Mouse (Mus musculus): ENCODE results near the gene Anxa4. TPM values are rescaled to one million over a fixed set of nuclear protein-coding genes. Genes with fewer than 3 reads are reported as not detected.
A peak's percentile ranks its signal among the peaks of the same experiment; 100 is the strongest.

Gene Anxa4
- polyA plus RNA-seq, 1 experiment from 2014 or later, result 345 TPM

- Histone ChIP-seq H3K36me3 (no peaks in the 10 kb centered on the region), H3K4me3 (replicated peaks) (no peak overlapping the region), H3K9me3 (no peaks in the 10 kb centered on the region), H3K27me3 (replicated peaks) (peaks cover 4% of the 10 kb centered on the region; the same call in 1 of the 2 replicates), H3K27ac (no peak overlapping the region), H3K9ac (no peak overlapping the region), H3K4me2 (replicated peaks) (no peak overlapping the region), H3K4me1 (replicated peaks) (0 out of 2 replicates have a peak, but pooled peaks cover 5% of the 10 kb centered on the region)
- WGBS, result 66% methylated on average over 7 of the region's 7 CpGs
- no peak for ATAC-seq
Observed at GRCm38 (mm10) chr6:86820690-86821089, 27.3 kb upstream of the Anxa4 start.

- Histone ChIP-seq H3K9me3 (no peaks in the 10 kb centered on the region), H3K36me3 (no peaks in the 10 kb centered on the region), H3K4me2 (replicated peaks) (no peak overlapping the region), H3K9ac (no peak overlapping the region), H3K27me3 (replicated peaks) (peaks cover 4% of the 10 kb centered on the region; the same call in 1 of the 2 replicates), H3K4me1 (replicated peaks) (0 out of 2 replicates have a peak, but pooled peaks cover 10% of the 10 kb centered on the region), H3K27ac (no peak overlapping the region), H3K4me3 (replicated peaks) (no peak overlapping the region)
- 84% methylated on average over 5 of the region's 5 CpGs for WGBS
- no peak for ATAC-seq
Observed at GRCm38 (mm10) chr6:86819926-86820325, 26.5 kb upstream of the Anxa4 start.

DNA sequence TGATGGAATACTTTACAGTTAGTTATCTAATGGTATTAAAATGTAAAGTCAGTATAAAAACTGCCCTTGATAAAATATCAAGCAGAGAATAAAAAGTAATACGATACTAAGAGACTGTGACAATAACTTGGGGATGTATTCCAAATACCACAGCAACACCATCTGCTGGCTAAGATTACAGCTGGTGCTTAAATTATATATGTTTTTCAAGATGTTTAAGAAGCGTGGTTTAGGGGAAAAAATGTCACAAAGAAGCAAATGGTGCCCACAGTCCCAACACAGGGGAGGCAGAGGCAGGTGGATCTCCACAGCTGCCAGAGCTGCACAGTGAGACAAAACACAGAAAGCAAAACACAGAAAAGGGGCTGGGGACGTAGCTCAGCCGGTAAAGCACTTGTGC lies 25.5 kb upstream of the Anxa4 start:
- Histone ChIP-seq H3K27me3 (replicated peaks) (peaks cover 4% of the 10 kb centered on the region; the same call in 1 of the 2 replicates), H3K4me1 (replicated peaks) (0 out of 2 replicates have a peak, but pooled peaks cover 10% of the 10 kb centered on the region), H3K27ac (no peak overlapping the region), H3K4me3 (replicated peaks) (no peak overlapping the region), H3K4me2 (replicated peaks) (no peak overlapping the region), H3K36me3 (no peaks in the 10 kb centered on the region), H3K9me3 (no peaks in the 10 kb centered on the region), H3K9ac (no peak overlapping the region)
- 70% methylated on average over 4 of the region's 4 CpGs for WGBS
- no peak for ATAC-seq

GRCm38 (mm10) chr6:86816586-86816985 lies 23.2 kb upstream of the Anxa4 start:
- Histone ChIP-seq H3K4me1 (replicated peaks) (0 out of 2 replicates have a peak, but pooled peaks cover 6% of the 10 kb centered on the region), H3K4me2 (replicated peaks) (no peak overlapping the region), H3K27me3 (replicated peaks) (no peaks in the 10 kb centered on the region), H3K9me3 (no peaks in the 10 kb centered on the region), H3K9ac (no peak overlapping the region), H3K36me3 (no peaks in the 10 kb centered on the region), H3K4me3 (replicated peaks) (no peak overlapping the region), H3K27ac (no peak overlapping the region)
- 22% methylated on average over 8 of the region's 8 CpGs for WGBS
- ATAC-seq, result 0 out of 2 replicates have a peak, but pooled peaks have one; percentile 43

GRCm38 (mm10) chr6:86815436-86815835 lies 22.1 kb upstream of the Anxa4 start:
- Histone ChIP-seq H3K4me2 (replicated peaks) (peak overlapping the region; percentile 37), H3K27ac (no peak overlapping the region), H3K9ac (no peak overlapping the region), H3K4me3 (replicated peaks) (no peak overlapping the region), H3K4me1 (replicated peaks) (0 out of 2 replicates have a peak, but pooled peaks cover 6% of the 10 kb centered on the region), H3K27me3 (replicated peaks) (no peaks in the 10 kb centered on the region), H3K36me3 (no peaks in the 10 kb centered on the region), H3K9me3 (no peaks in the 10 kb centered on the region)
- ATAC-seq, result no peak
- 11% methylated on average over 7 of the region's 7 CpGs for WGBS

DNA sequence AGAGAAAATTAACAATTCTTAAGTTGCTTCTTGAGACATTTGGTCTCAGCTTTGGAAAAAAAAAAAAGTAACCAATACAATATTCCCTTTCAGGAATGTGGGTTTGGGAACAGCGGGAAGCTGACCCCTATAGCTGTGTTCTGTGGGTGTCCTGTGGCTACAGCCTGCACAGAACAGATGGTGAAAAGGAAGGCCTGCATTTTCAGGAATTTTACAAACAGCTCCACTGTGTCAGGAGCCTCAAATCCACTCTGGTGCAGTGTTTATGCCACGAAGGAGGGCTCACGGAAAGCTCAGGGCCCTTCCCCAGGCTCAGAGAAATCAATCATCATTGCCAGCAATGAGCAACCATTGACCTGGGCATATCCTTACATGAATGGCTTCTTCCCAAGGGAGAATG lies 21.5 kb upstream of the Anxa4 start:
- no peak overlapping the region for H3K4me3 ChIP-seq (replicated peaks)
- no peaks in the 10 kb centered on the region for H3K36me3 ChIP-seq
- no peak overlapping the region for H3K9ac ChIP-seq
- no peaks in the 10 kb centered on the region for H3K9me3 ChIP-seq
- no peak for ATAC-seq
- peak overlapping the region; percentile 37 for H3K4me2 ChIP-seq (replicated peaks)
- H3K4me1 ChIP-seq (replicated peaks), result 0 out of 2 replicates have a peak, but pooled peaks cover 6% of the 10 kb centered on the region
- no peak overlapping the region for H3K27ac ChIP-seq
- no peaks in the 10 kb centered on the region for H3K27me3 ChIP-seq (replicated peaks)
- 37% methylated on average over 3 of the region's 3 CpGs for WGBS

DNA sequence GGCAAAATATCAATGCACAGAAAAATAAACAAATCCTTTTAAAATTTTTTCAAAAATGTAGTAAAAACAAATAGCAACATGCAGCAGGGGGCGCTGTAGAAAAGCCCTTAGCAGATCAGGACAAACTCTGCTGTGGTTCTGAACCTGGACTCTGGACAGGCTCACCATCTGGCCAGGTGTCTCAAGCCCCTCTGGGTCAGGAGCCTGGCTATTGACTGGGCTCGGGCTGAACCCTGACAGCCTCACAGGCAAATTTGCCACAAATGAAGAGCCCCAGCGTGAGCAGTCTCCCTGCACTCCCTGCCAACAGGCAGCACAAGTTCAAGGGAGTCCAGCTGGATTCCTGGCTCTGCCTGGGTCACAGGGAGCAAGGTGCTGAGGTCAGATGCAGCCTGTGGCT lies 20.0 kb upstream of the Anxa4 start:
- Histone ChIP-seq H3K36me3 (no peaks in the 10 kb centered on the region), H3K4me2 (replicated peaks) (no peak overlapping the region), H3K9ac (no peak overlapping the region), H3K9me3 (no peaks in the 10 kb centered on the region), H3K27me3 (replicated peaks) (no peaks in the 10 kb centered on the region), H3K4me3 (replicated peaks) (no peak overlapping the region), H3K4me1 (replicated peaks) (0 out of 2 replicates have a peak, but pooled peaks cover 6% of the 10 kb centered on the region), H3K27ac (no peak overlapping the region)
- WGBS, result 32% methylated on average over 3 of the region's 3 CpGs
- no peak for ATAC-seq

DNA sequence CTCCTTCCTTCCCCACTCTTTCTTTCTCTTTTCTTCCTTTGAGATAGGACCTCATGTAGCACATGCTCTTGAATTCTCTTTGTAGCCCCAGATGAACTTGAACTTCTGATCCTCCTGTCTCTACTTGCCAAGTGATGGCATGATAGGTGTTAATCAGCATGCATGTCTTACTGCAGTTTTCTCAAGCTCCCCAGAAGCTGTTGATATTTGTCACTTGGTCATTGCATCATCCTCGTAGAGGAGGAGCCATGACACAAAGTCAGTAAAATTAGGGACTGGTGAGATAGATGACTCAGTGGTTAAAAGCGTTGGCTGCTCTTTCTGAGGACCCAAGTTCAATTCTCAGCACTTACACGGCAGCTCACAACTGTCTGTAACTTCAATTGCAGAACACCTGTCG lies 19.5 kb upstream of the Anxa4 start:
- no peak overlapping the region for H3K27ac ChIP-seq
- no peak overlapping the region for H3K4me3 ChIP-seq (replicated peaks)
- H3K4me2 ChIP-seq (replicated peaks), result no peak overlapping the region
- no peaks in the 10 kb centered on the region for H3K27me3 ChIP-seq (replicated peaks)
- no peaks in the 10 kb centered on the region for H3K36me3 ChIP-seq
- H3K4me1 ChIP-seq (replicated peaks), result 0 out of 2 replicates have a peak, but pooled peaks cover 6% of the 10 kb centered on the region
- no peak overlapping the region for H3K9ac ChIP-seq
- no peak for ATAC-seq
- H3K9me3 ChIP-seq, result no peaks in the 10 kb centered on the region
- 53% methylated on average over 4 of the region's 4 CpGs for WGBS

DNA sequence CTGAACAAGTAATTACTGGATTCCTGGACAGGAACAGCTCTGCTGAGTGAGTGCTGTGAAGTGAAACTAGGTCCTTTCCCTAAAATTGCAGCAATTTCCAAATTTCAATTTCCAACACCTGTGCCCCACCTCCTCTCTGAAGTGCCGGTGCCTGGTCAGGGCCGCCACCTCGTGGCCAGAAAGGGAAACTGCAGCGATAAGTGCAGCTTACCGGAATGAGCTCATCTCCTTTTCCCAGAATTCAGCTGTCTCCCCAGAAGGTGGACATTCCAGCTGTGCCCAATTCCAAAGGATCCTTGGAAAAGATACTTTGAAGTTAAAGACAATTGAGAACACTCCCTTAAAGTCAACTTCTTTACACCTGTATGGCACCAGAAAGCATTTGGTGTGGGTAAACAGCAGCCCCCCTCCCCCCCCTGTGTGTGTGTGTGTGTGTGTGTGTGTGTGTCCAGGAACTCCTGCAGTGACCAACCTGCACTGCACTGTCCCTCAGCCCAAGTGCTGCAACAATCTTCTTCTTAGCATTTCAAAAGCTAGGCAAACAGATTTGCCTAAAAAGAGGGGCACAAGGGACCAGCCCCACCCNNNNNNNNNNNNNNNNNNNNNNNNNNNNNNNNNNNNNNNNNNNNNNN lies 13.2 kb upstream of the Anxa4 start:
- peak; percentile 74 for ATAC-seq
- 2% methylated on average over 5 of the region's 5 CpGs for WGBS
- H3K27ac ChIP-seq, result no peak overlapping the region

DNA sequence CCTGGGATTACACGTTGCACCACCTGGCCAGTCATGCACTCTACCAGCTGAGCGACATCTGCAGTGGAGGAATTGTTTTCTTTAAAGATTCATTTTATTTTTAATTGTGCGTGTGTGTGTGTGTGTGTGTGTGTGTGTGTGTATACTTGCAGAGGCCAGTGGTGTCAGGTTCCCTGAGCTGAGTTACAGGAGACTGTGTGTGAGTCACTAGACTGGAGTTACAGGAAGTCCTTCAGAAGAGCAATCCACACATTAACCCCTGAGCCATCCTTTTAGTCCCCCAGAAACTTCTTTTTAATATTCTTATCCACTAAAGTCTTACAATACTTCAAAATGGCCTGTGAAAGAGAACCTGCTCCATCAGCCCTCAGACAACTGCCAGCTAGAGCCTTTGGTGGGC lies 11.3 kb upstream of the Anxa4 start:
- ATAC-seq, result no peak
- no peak overlapping the region for H3K9ac ChIP-seq
- no peaks in the 10 kb centered on the region for H3K36me3 ChIP-seq
- H3K9me3 ChIP-seq, result no peaks in the 10 kb centered on the region
- WGBS, result 74% methylated on average over 3 of the region's 3 CpGs
- H3K27me3 ChIP-seq (replicated peaks), result no peaks in the 10 kb centered on the region
- H3K4me1 ChIP-seq (replicated peaks), result no peaks in the 10 kb centered on the region
- H3K4me2 ChIP-seq (replicated peaks), result no peak overlapping the region
- no peak overlapping the region for H3K4me3 ChIP-seq (replicated peaks)
- no peak overlapping the region for H3K27ac ChIP-seq

More for the DNA sequence above, 13.2 kb upstream of the Anxa4 start:
- H3K27me3 ChIP-seq (replicated peaks), result no peaks in the 10 kb centered on the region
- no peaks in the 10 kb centered on the region for H3K9me3 ChIP-seq
- no peaks in the 10 kb centered on the region for H3K4me1 ChIP-seq (replicated peaks)
- H3K4me3 ChIP-seq (replicated peaks), result no peak overlapping the region
- H3K36me3 ChIP-seq, result no peaks in the 10 kb centered on the region
- H3K9ac ChIP-seq, result no peak overlapping the region
- H3K4me2 ChIP-seq (replicated peaks), result no peak overlapping the region

DNA sequence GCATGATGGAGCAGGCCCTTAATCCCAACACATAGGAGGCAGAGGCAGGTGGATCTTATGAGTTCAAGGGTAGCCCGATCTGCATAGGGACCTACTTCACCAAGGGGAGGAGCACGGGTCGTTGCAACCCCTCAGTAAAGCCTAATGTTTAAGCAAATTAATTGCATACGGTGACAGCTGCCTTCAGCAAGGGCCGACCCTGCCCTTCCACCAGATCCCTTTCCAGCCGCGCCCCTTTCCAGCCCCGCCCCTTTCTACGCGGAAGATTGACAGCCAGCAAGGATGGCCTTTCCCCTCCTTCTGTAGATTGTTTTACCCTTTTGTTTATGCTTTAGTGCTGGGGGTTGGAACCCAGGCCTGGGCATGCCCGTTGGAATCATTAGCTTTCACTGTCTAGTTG lies 8.0 kb upstream of the Anxa4 start:
- Histone ChIP-seq H3K9ac (no peak overlapping the region), H3K9me3 (no peaks in the 10 kb centered on the region), H3K27ac (no peak overlapping the region), H3K36me3 (no peaks in the 10 kb centered on the region), H3K27me3 (replicated peaks) (no peaks in the 10 kb centered on the region), H3K4me2 (replicated peaks) (no peak overlapping the region), H3K4me3 (replicated peaks) (no peak overlapping the region), H3K4me1 (replicated peaks) (no peaks in the 10 kb centered on the region)
- peak; percentile 30; the same call in 1 of the 2 replicates for ATAC-seq
- 39% methylated on average over 11 of the region's 11 CpGs for WGBS

DNA sequence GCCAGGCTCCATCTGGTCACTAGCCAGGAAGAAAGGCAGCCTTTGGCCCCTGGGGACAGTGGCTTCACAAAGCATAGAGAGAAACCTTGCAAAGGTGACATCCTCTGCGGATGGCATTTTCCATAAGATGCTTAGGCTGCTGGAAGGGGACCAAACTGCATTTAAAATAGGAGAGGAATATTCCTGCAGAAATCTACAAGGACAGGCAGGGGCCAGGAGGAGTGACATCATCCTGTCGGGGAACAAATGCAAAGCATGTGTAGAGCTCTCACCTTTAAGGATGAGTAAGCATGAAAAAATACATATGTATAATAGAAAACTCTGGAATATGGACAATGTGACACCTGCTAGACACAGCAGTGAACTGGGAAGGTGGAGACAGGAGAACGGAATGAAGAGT lies 7.1 kb upstream of the Anxa4 start:
- no peaks in the 10 kb centered on the region for H3K4me1 ChIP-seq (replicated peaks)
- H3K9ac ChIP-seq, result no peak overlapping the region
- H3K27ac ChIP-seq, result no peak overlapping the region
- no peaks in the 10 kb centered on the region for H3K27me3 ChIP-seq (replicated peaks)
- no peak overlapping the region for H3K4me3 ChIP-seq (replicated peaks)
- no peak for ATAC-seq
- no peaks in the 10 kb centered on the region for H3K36me3 ChIP-seq
- WGBS, result 91% methylated on average over 3 of the region's 3 CpGs
- H3K4me2 ChIP-seq (replicated peaks), result no peak overlapping the region
- no peaks in the 10 kb centered on the region for H3K9me3 ChIP-seq

GRCm38 (mm10) chr6:86797455-86797854 lies 4.1 kb upstream of the Anxa4 start:
- Histone ChIP-seq H3K27ac (no peak overlapping the region), H3K4me1 (replicated peaks) (no peaks in the 10 kb centered on the region; the same call in 1 of the 2 replicates), H3K27me3 (replicated peaks) (no peaks in the 10 kb centered on the region), H3K9me3 (no peaks in the 10 kb centered on the region), H3K9ac (no peak overlapping the region), H3K36me3 (no peaks in the 10 kb centered on the region), H3K4me3 (replicated peaks) (no peak overlapping the region), H3K4me2 (replicated peaks) (no peak overlapping the region)
- WGBS, result 40% methylated on average over 4 of the region's 4 CpGs
- ATAC-seq, result 0 out of 2 replicates have a peak, but pooled peaks have one; percentile 24

Data from intestine, embryonic 15.5 days (tissue).